Mouse (Mus musculus) myocyte (in vitro differentiated cells): ENCODE results near the gene Cacna1f.

Experiments
- E2F4 ChIP-seq: IDR thresholded peaks from one replicate; pipeline ENCODE4 v1.6.1; 2011; ENCODE audit warnings: mild to moderate bottlenecking, control low read depth, moderate library complexity; ENCODE audit not compliant: insufficient read depth
- MAX ChIP-seq: IDR thresholded peaks from one replicate; pipeline ENCODE4 v1.6.1; 2011; ENCODE audit warnings: low read depth, mild to moderate bottlenecking, control low read depth
- MYOD1 ChIP-seq, 3 experiments: IDR thresholded peaks; one replicate each; pipeline ENCODE4 v1.6.1; 2011; ENCODE audit warnings: control low read depth in 2 of 3, low read depth in 2 of 3, mild to moderate bottlenecking in 2 of 3, moderate library complexity in 1 of 3; ENCODE audit not compliant: insufficient read length in 2 of 3, control insufficient read depth in 1 of 3
- POLR2A ChIP-seq: IDR thresholded peaks from one replicate; pipeline ENCODE4 v1.6.1; 2011; ENCODE audit warnings: low read depth, mild to moderate bottlenecking, control low read depth, moderate library complexity; ENCODE audit not compliant: insufficient read length
- USF1 ChIP-seq: IDR thresholded peaks from one replicate; pipeline ENCODE4 v1.6.1; 2011; ENCODE audit warnings: low read depth, mild to moderate bottlenecking, control low read depth, moderate library complexity

GRCm38 (mm10) chrX:7563076-7563475 is 43.8 kb upstream of the Cacna1f start:
- TF ChIP-seq MAX (no peak), E2F4 (no peak), USF1 (no peak), MYOD1 (IDR thresholded peaks at IDR 0.05; ENCODE audit: control insufficient read depth in 1 of 3, insufficient read length in 2 of 3, low read depth in 2 of 3) (no peak), POLR2A (no peak)
